Mouse (Mus musculus): Measurements from ENCODE around the gene Mtx2. TPM values are rescaled to one million over a fixed set of nuclear protein-coding genes. Genes with fewer than 3 reads are reported as not detected.

The Mtx2 gene
- total RNA-seq (2012; rRNA removed) (56.4 and 66.0 TPM in 2 replicates), total RNA-seq (2014; rRNA removed) (163 and 186 TPM in 2 replicates), polyA plus RNA-seq (2012; ENCODE audit: insufficient read length, low read depth) (111 and 129 TPM in 2 replicates)

DNA sequence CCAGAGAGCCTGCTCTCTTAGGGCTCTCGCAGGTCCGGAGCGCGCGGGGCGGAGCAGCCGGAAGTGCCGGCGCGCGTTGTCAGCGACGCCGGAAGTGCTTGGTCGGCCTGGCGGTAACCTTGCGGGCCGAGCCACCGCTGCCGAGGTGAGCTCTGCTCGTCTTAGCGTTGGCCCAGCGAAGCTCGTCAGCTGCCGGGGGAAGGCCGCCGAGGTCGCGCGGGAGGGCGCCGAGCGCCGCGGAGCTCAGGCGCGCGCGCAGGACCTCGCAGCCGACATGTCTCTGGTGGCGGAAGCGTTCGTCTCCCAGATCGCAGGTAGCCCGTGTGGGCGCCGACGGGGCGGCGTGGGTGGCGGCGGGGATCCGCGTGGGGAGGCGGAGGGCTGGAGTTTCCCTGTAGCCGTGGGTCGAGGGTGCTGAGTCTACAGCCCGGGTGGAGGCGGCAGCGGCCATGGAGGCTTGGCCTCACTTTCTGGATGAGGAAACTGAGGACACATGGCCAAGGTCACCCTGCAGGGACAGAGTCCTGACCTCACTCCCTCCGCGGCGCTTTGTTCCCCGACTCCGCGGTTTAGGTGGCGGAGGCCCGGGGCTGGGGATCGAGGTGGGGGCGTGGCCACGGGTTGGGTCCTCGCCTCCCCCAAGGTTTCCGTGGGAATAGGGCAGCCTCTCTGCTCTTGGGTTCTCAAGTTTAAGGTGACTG is at the start of gene Mtx2:
TSS of gene Mtx2 (plus strand) at position 74 of the 701 bp plus-strand sequence.
- dilution Hi-C loops (cut with MboI; ENCODE audit: extremely low pct_ligation_motif_present, extremely low pct_unique_long_range_greater_than_20kb, low sequenced_read_pairs) (no loop called here), in situ Hi-C loops (cut with MboI; ENCODE audit: low pct_ligation_motif_present, low pct_unique_long_range_greater_than_20kb, low sequenced_read_pairs) (no loop called here)
- Histone ChIP-seq H3K4me3 (replicated peaks in 1 of 3; ENCODE audit: low read depth in 2 of 3, low read length in 2 of 3, poor library complexity in 1 of 3) (peak within 1 kb of the TSS; percentile 76 to 97 (median 97)), H3K9ac (ENCODE audit: insufficient read depth, low read depth) (peak within 1 kb of the TSS; percentile 89), H3K27ac (ENCODE audit: insufficient read depth, low read depth) (peak within 1 kb of the TSS; percentile 74), H3K4me2 (ENCODE audit: insufficient read depth, low read depth, poor library complexity, severe bottlenecking) (peak within 1 kb of the TSS; percentile 72; the same call in 1 of the 2 replicates), H3K4me1 (ENCODE audit: control insufficient read depth in 1 of 2, insufficient read depth in 2 of 2) (peaks cover 3 to 13% of the 10 kb centered on the region in 2 experiments; a peak in 3 of 4 replicates), H3K79me2 (replicated peaks; ENCODE audit: control insufficient read depth, extremely low read depth, insufficient read depth, poor library complexity, severe bottlenecking) (peaks cover 10% of the 10 kb centered on the region), H3K36me3 (replicated peaks in 1 of 2; ENCODE audit: control insufficient read depth in 1 of 2, insufficient read depth in 1 of 2, low read length in 1 of 2) (peaks cover 0 to 3% of the 10 kb centered on the region in 2 experiments), H3K27me3 (replicated peaks) (no peaks in the 10 kb centered on the region), H3K9me3 (replicated peaks; ENCODE audit: low read length) (no peaks in the 10 kb centered on the region)
- DNase-seq (ENCODE audit: extremely low read depth), result peak; percentile 68
- TF ChIP-seq MYC (IDR thresholded peaks at IDR 0.05; ENCODE audit: low read depth, low read length) (peak; percentile 40; the same call in 1 of the 2 replicates), CTCF (conservative IDR thresholded peaks at IDR 0.05 in 1 of 2, IDR thresholded peaks at IDR 0.05 in 1 of 2; ENCODE audit: low read depth in 2 of 2, low read length in 2 of 2) (no peak), ZKSCAN1 (IDR thresholded peaks at IDR 0.05; ENCODE audit: borderline replicate concordance, low read depth, low read length) (no peak), SMC3 (IDR thresholded peaks at IDR 0.05; ENCODE audit: low read depth, low read length) (no peak), NELFE (IDR thresholded peaks at IDR 0.05; ENCODE audit: low read depth, low read length) (peak; percentile 73; the same call in 1 of the 2 replicates), USF2 (conservative IDR thresholded peaks at IDR 0.05; ENCODE audit: low read depth, low read length) (no peak), ELF1 (IDR thresholded peaks at IDR 0.05; ENCODE audit: low read depth, low read length) (peak; percentile 83), ZNF384 (IDR thresholded peaks at IDR 0.05; ENCODE audit: low read depth, low read length) (no peak), MAFK (IDR thresholded peaks at IDR 0.05; ENCODE audit: insufficient replicate concordance, low read length) (no peak), POLR2AphosphoS2 (IDR thresholded peaks at IDR 0.05; ENCODE audit: low read depth, low read length) (peak; percentile 38; the same call in 1 of the 2 replicates), EP300 (IDR thresholded peaks at IDR 0.05; ENCODE audit: low read length) (no peak), CHD1 (IDR thresholded peaks at IDR 0.05; ENCODE audit: low read depth, low read length) (no peak), MXI1 (IDR thresholded peaks at IDR 0.05; ENCODE audit: low read depth, low read length) (peak; percentile 74), ETS1 (conservative IDR thresholded peaks at IDR 0.05; ENCODE audit: low read depth, low read length) (no peak), RCOR1 (conservative IDR thresholded peaks at IDR 0.05; ENCODE audit: low read depth, low read length) (no peak), TCF12 (IDR thresholded peaks at IDR 0.05; ENCODE audit: low read depth, low read length) (peak; percentile 77), POLR2A (IDR thresholded peaks at IDR 0.05; ENCODE audit: low read depth, low read length) (peak; percentile 92), RAD21 (IDR thresholded peaks at IDR 0.05; ENCODE audit: low read depth, low read length) (no peak), GABPA (IDR thresholded peaks at IDR 0.05; ENCODE audit: insufficient replicate concordance, low read depth, low read length) (no peak), ZC3H11A (IDR thresholded peaks at IDR 0.05; ENCODE audit: low read depth, low read length) (no peak), E2F4 (IDR thresholded peaks at IDR 0.05; ENCODE audit: insufficient replicate concordance, low read depth, low read length) (no peak), PAX5 (IDR thresholded peaks at IDR 0.05; ENCODE audit: low read length) (no peak), UBTF (IDR thresholded peaks at IDR 0.05; ENCODE audit: low read depth, low read length) (peak; percentile 84; the same call in 1 of the 2 replicates), BHLHE40 (IDR thresholded peaks at IDR 0.05; ENCODE audit: low read depth, low read length) (peak; percentile 18; the same call in 1 of the 2 replicates), USF1 (IDR thresholded peaks at IDR 0.05; ENCODE audit: low read depth, low read length) (no peak), TBP (conservative IDR thresholded peaks at IDR 0.05; ENCODE audit: low read depth, low read length) (0 out of 2 replicates have a peak, but pooled peaks have one; percentile 51), ZMIZ1 (IDR thresholded peaks at IDR 0.05; ENCODE audit: low read depth, low read length) (peak; percentile 26; the same call in 1 of the 2 replicates), MEF2A (IDR thresholded peaks at IDR 0.05; ENCODE audit: borderline replicate concordance, low read depth, low read length) (no peak), HCFC1 (IDR thresholded peaks at IDR 0.05; ENCODE audit: low read depth, low read length) (peak; percentile 80), KAT2A (IDR thresholded peaks at IDR 0.05; ENCODE audit: insufficient replicate concordance, low read length) (peak; percentile 56; the same call in 1 of the 2 replicates), CHD2 (IDR thresholded peaks at IDR 0.05; ENCODE audit: low read length) (no peak), IRF4 (IDR thresholded peaks at IDR 0.05; ENCODE audit: low read depth, low read length) (no peak), NRF1 (IDR thresholded peaks at IDR 0.05; ENCODE audit: low read depth, low read length) (0 out of 2 replicates have a peak, but pooled peaks have one; percentile 25), JUN (IDR thresholded peaks at IDR 0.05; ENCODE audit: insufficient read depth, low read depth, low read length) (no peak), JUND (conservative IDR thresholded peaks at IDR 0.05; ENCODE audit: low read depth, low read length) (no peak), MAX (IDR thresholded peaks at IDR 0.05; ENCODE audit: low read length) (peak; percentile 68; the same call in 1 of the 2 replicates), MAZ (IDR thresholded peaks at IDR 0.05; ENCODE audit: low read depth, low read length) (no peak), SIN3A (IDR thresholded peaks at IDR 0.05; ENCODE audit: low read length) (peak; percentile 81)
